Mouse (Mus musculus) liver, adult 2 months (tissue): ENCODE results near the gene Cd68. TPM values are rescaled to one million over a fixed set of nuclear protein-coding genes. Genes with fewer than 3 reads are reported as not detected.
"Not testable (repeated sequence)": the region's sequence is repeated elsewhere in the genome, so short reads cannot be mapped to it uniquely, and the experiment has no call there.

Experiments
- DNase-seq: peaks from one replicate; pipeline ENCODE4 v3.0.0-alpha.2; 2011; ENCODE audit warnings: low read depth, low spot score; ENCODE audit errors: extremely low read depth
- H3K27ac ChIP-seq: fragments of 200-500 bp; replicated peaks from 2 replicates; pipeline ENCODE4 v1.5.1; 2012; ENCODE audit warnings: low read depth, mild to moderate bottlenecking, control low read depth, inconsistent platforms, low read length; ENCODE audit not compliant: insufficient read depth
- H3K27me3 ChIP-seq: fragments of 200-500 bp; 2 replicates; pipeline ENCODE4 v1.6.1; 2012; ENCODE audit warnings: mild to moderate bottlenecking, moderate library complexity, low read length, inconsistent platforms; ENCODE audit not compliant: control insufficient read depth, insufficient read depth
- H3K36me3 ChIP-seq: fragments of 200-500 bp; 2 replicates; pipeline ENCODE4 v1.6.1; 2012; ENCODE audit warnings: low read length, inconsistent platforms; ENCODE audit not compliant: control insufficient read depth, insufficient read depth
- H3K4me1 ChIP-seq: fragments of 200-500 bp; 2 replicates; pipeline ENCODE4 v1.6.1; 2011; ENCODE audit warnings: low read length; ENCODE audit not compliant: control insufficient read depth, insufficient read depth
- H3K4me3 ChIP-seq: fragments of 200-500 bp; 2 replicates; pipeline ENCODE4 v1.5.1; 2011; ENCODE audit warnings: low read depth, mild to moderate bottlenecking, control low read depth, low read length, moderate library complexity; ENCODE audit not compliant: insufficient read depth
- H3K79me2 ChIP-seq: fragments of 200-500 bp; 2 replicates; pipeline ENCODE4 v1.6.1; 2012; ENCODE audit warnings: inconsistent platforms, mild to moderate bottlenecking, low read length, moderate library complexity; ENCODE audit not compliant: control insufficient read depth, insufficient read depth
- H3K9ac ChIP-seq: fragments of 200-500 bp; 2 replicates; pipeline ENCODE4 v1.6.1; 2012; ENCODE audit warnings: low read depth, mild to moderate bottlenecking, control low read depth, inconsistent platforms, low read length
- CTCF ChIP-seq: fragments of 200-500 bp; IDR thresholded peaks from 2 replicates; pipeline ENCODE4 v1.5.1; 2011; ENCODE audit warnings: low read depth, low read length, control low read depth
- POLR2A ChIP-seq: fragments of 200-500 bp; IDR thresholded peaks from 2 replicates; pipeline ENCODE4 v1.6.1; 2011; ENCODE audit warnings: low read length, control low read depth; ENCODE audit not compliant: insufficient read depth; ENCODE audit errors: extremely low read depth
- WGBS: fragments of 180-500 bp; shearing (Covaris S2); methylation state at CpG from one replicate; pipeline ENCODE4 v1.1.7; 2018; 5-methylcytosine and 5-hydroxymethylcytosine counted together
- polyA plus RNA-seq: library from polyadenylated mRNA; depleted of rRNA; stranded (reverse); fragments of >200 nt; gene quantifications from 2 replicates; pipeline ENCODE4 v1.2.3, GENCODE M21; 2012
- total RNA-seq: library from RNA; depleted of rRNA; stranded (reverse); fragments of >200 nt; gene quantifications from 2 replicates; pipeline ENCODE4 v1.2.3, GENCODE M21; 2014

Gene Cd68
- total and polyA plus RNA-seq, 2 experiments: 4.5 to 14.8 TPM

GRCm38 (mm10) chr11:69633128-69633866 is 32.7 kb downstream of the Cd68 start:
- peak overlapping the region; percentile 95 for H3K9ac ChIP-seq
- no peak for DNase-seq
- WGBS: under 1% methylated on average over 50 of the region's 50 CpGs

GRCm38 (mm10) chr11:69632284-69633089 is 33.5 kb downstream of the Cd68 start, which contains the start of gene Fxr2:
TSS of gene Fxr2 (plus strand) at chr11:69632990.
- peak within 1 kb of the TSS; percentile 97 for H3K4me3 ChIP-seq
- H3K27ac ChIP-seq: peak within 1 kb of the TSS; percentile 80
- under 1% methylated on average over 43 of the region's 56 CpGs for WGBS
- peaks cover 10% of the 10 kb centered on the region for H3K4me1 ChIP-seq
- H3K36me3 ChIP-seq: peaks cover 1% of the 10 kb centered on the region; the same call in 1 of the 2 replicates
- DNase-seq: peak; percentile 96
- TF ChIP-seq CTCF (peak; percentile 88), POLR2A (peak; percentile 81)
- H3K79me2 ChIP-seq: peaks cover 9% of the 10 kb centered on the region; the same call in 1 of the 2 replicates
- H3K27me3 ChIP-seq: no peaks in the 10 kb centered on the region
- H3K9ac ChIP-seq: peak within 1 kb of the TSS; percentile 95

More at GRCm38 (mm10) chr11:69633128-69633866, 32.7 kb downstream of the Cd68 start:
- TF ChIP-seq POLR2A: no peak
- TF ChIP-seq CTCF: no peak
- peak overlapping the region; percentile 80 for H3K27ac ChIP-seq
- peaks cover 10% of the 10 kb centered on the region for H3K4me1 ChIP-seq
- no peaks in the 10 kb centered on the region for H3K27me3 ChIP-seq
- peaks cover 9% of the 10 kb centered on the region; the same call in 1 of the 2 replicates for H3K79me2 ChIP-seq
- H3K4me3 ChIP-seq: peak overlapping the region; percentile 97
- H3K36me3 ChIP-seq: peaks cover 4% of the 10 kb centered on the region; the same call in 1 of the 2 replicates

- 40% methylated on average over 1 of the region's 1 CpGs for WGBS
- Histone ChIP-seq H3K9ac (no peak overlapping the region), H3K27me3 (no peaks in the 10 kb centered on the region), H3K79me2 (peaks cover 9% of the 10 kb centered on the region; the same call in 1 of the 2 replicates), H3K4me3 (no peak overlapping the region), H3K4me1 (peaks cover 6% of the 10 kb centered on the region), H3K27ac (no peak overlapping the region), H3K36me3 (no peaks in the 10 kb centered on the region)
- peak; percentile 48 for DNase-seq
- TF ChIP-seq CTCF (peak; percentile 39), POLR2A (no peak)
Observed at GRCm38 (mm10) chr11:69629802-69630201, 36.2 kb downstream of the Cd68 start.

- Histone ChIP-seq H3K9ac (no peak overlapping the region), H3K27ac (no peak overlapping the region), H3K27me3 (no peaks in the 10 kb centered on the region), H3K4me3 (no peak overlapping the region; the same call in 1 of the 2 replicates), H3K79me2 (peaks cover 3% of the 10 kb centered on the region; the same call in 1 of the 2 replicates), H3K4me1 (no peaks in the 10 kb centered on the region), H3K36me3 (no peaks in the 10 kb centered on the region)
- peak; percentile 69 for DNase-seq
- TF ChIP-seq CTCF (peak; percentile 89), POLR2A (no peak)
- WGBS: 34% methylated on average over 6 of the region's 6 CpGs
Observed at GRCm38 (mm10) chr11:69628286-69628685, 37.7 kb downstream of the Cd68 start.

- H3K27ac ChIP-seq, H3K9ac ChIP-seq, H3K36me3 ChIP-seq, H3K4me1 ChIP-seq, H3K79me2 ChIP-seq, DNase-seq, H3K27me3 ChIP-seq, H3K4me3 ChIP-seq: not testable (repeated sequence)
- 72% methylated on average over 2 of the region's 2 CpGs for WGBS
Observed at GRCm38 (mm10) chr11:69624339-69624738, 41.6 kb downstream of the Cd68 start.
